Mouse (Mus musculus) thymus, postnatal 0 days (tissue): Measurements from ENCODE around the gene Hpcal1. TPM values are rescaled to one million over a fixed set of nuclear protein-coding genes. Genes with fewer than 3 reads are reported as not detected.

Experiments
- DNase-seq: peaks from one replicate; pipeline ENCODE4 v3.0.0-alpha.2; 2015; ENCODE audit warnings: low spot score
- polyA plus RNA-seq: library from polyadenylated mRNA; unstranded; fragments of >200 nt; fragmentation: Nextera tagmentation; extraction: Ambion mirVana; gene quantifications from 2 replicates; pipeline ENCODE4 v1.2.1, GENCODE M21; 2015

Hpcal1 gene
- polyA plus RNA-seq, 1 experiment from 2014 or later: 152 TPM

- no peak for DNase-seq
These were observed 21.2 kb downstream of the Hpcal1 start for GRCm38 (mm10) chr12:17711731-17712388.

GRCm38 (mm10) chr12:17712571-17712970 is 21.9 kb downstream of the Hpcal1 start:
- DNase-seq: no peak

- DNase-seq: peak; percentile 50
These were observed 25.2 kb downstream of the Hpcal1 start for GRCm38 (mm10) chr12:17715720-17716478.

GRCm38 (mm10) chr12:17717257-17717656 is 26.6 kb downstream of the Hpcal1 start:
- peak; percentile 40 for DNase-seq

GRCm38 (mm10) chr12:17718146-17718545 is 27.5 kb downstream of the Hpcal1 start:
- no peak for DNase-seq

- no peak for DNase-seq
These were observed 30.4 kb downstream of the Hpcal1 start for GRCm38 (mm10) chr12:17721058-17721457.

- DNase-seq: no peak
These were observed 32.0 kb downstream of the Hpcal1 start for GRCm38 (mm10) chr12:17722452-17723181.

GRCm38 (mm10) chr12:17723182-17723570 is 32.5 kb downstream of the Hpcal1 start:
- no peak for DNase-seq

GRCm38 (mm10) chr12:17723999-17724398 is 33.3 kb downstream of the Hpcal1 start:
- DNase-seq: no peak

- DNase-seq: peak; percentile 87
These were observed 33.9 kb downstream of the Hpcal1 start for GRCm38 (mm10) chr12:17724412-17725090.

GRCm38 (mm10) chr12:17725592-17725991 is 34.9 kb downstream of the Hpcal1 start:
- no peak for DNase-seq

GRCm38 (mm10) chr12:17726576-17727320 is 36.1 kb downstream of the Hpcal1 start:
- DNase-seq: peak; percentile 71

- peak; percentile 81 for DNase-seq
These were observed 37.2 kb downstream of the Hpcal1 start for GRCm38 (mm10) chr12:17727676-17728339.

GRCm38 (mm10) chr12:17729211-17729900 is 38.7 kb downstream of the Hpcal1 start:
- DNase-seq: no peak

- no peak for DNase-seq
These were observed 41.4 kb downstream of the Hpcal1 start for GRCm38 (mm10) chr12:17732006-17732405.

- DNase-seq: no peak
These were observed 41.9 kb downstream of the Hpcal1 start for GRCm38 (mm10) chr12:17732546-17732945.

GRCm38 (mm10) chr12:17733114-17733904 is 42.7 kb downstream of the Hpcal1 start:
- DNase-seq: no peak

GRCm38 (mm10) chr12:17736396-17736795 is 45.7 kb downstream of the Hpcal1 start:
- DNase-seq: peak; percentile 71
